Mouse (Mus musculus): ENCODE measurements at regions not wholly inside any gene's neighbourhood (a gene's known extent, or its start where the extent isn't known, plus 50 kb on each side); places are given as distances from the start of the nearest gene placed in this dataset.

GRCm38 (mm10) chr12:92975698-92976097 lies 1126.7 kb upstream of the Sel1l start:
- H3K4me1 ChIP-seq (ENCODE audit: control insufficient read depth, insufficient read depth): no peaks in the 10 kb centered on the region
- no peaks in the 10 kb centered on the region for H3K36me3 ChIP-seq (replicated peaks; ENCODE audit: control insufficient read depth, insufficient read depth, low read length)
- WGBS: 77% methylated on average over 3 of the region's 3 CpGs
- H3K27ac ChIP-seq (ENCODE audit: low read depth): no peak overlapping the region
- no peak overlapping the region for H3K9ac ChIP-seq (replicated peaks; ENCODE audit: low read depth, low read length)
- ATAC-seq (ENCODE audit: insufficient read depth, low read depth) (no peak), DNase-seq (ENCODE audit: low spot score) (no peak)
- no peak overlapping the region for H3K4me3 ChIP-seq (ENCODE audit: low read depth, low read length)
- no peaks in the 10 kb centered on the region for H3K9me3 ChIP-seq (replicated peaks; ENCODE audit: control insufficient read depth, low read length)
- no peak overlapping the region for H3K4me2 ChIP-seq (ENCODE audit: low read depth, low read length)
- TF ChIP-seq EP300 (IDR thresholded peaks at IDR 0.05; ENCODE audit: low read depth): no peak
- no peak for TF ChIP-seq CTCF (IDR thresholded peaks at IDR 0.05; ENCODE audit: low read depth)
- no peaks in the 10 kb centered on the region for H3K27me3 ChIP-seq (ENCODE audit: control insufficient read depth, insufficient read depth, low read length)

GRCm38 (mm10) chr12:92944352-92944751 lies 1095.4 kb upstream of the Sel1l start:
- WGBS: 85% methylated on average over 3 of the region's 3 CpGs
- no peaks in the 10 kb centered on the region for H3K9me3 ChIP-seq (replicated peaks; ENCODE audit: control insufficient read depth, low read length)
- H3K4me1 ChIP-seq (ENCODE audit: control insufficient read depth, insufficient read depth): no peaks in the 10 kb centered on the region
- H3K9ac ChIP-seq (replicated peaks; ENCODE audit: low read depth, low read length): no peak overlapping the region
- no peak overlapping the region for H3K4me2 ChIP-seq (ENCODE audit: low read depth, low read length)
- no peak overlapping the region for H3K27ac ChIP-seq (ENCODE audit: low read depth)
- ATAC-seq (ENCODE audit: insufficient read depth, low read depth): no peak
- H3K4me3 ChIP-seq (ENCODE audit: low read depth, low read length): no peak overlapping the region
- TF ChIP-seq EP300 (IDR thresholded peaks at IDR 0.05; ENCODE audit: low read depth): no peak
- TF ChIP-seq CTCF (IDR thresholded peaks at IDR 0.05; ENCODE audit: low read depth): no peak
- no peak for DNase-seq (ENCODE audit: low spot score)
- no peaks in the 10 kb centered on the region for H3K27me3 ChIP-seq (ENCODE audit: control insufficient read depth, insufficient read depth, low read length)
- no peaks in the 10 kb centered on the region for H3K36me3 ChIP-seq (replicated peaks; ENCODE audit: control insufficient read depth, insufficient read depth, low read length)

GRCm38 (mm10) chr12:92927591-92927990 lies 1078.6 kb upstream of the Sel1l start:
- Histone ChIP-seq H3K36me3 (replicated peaks; ENCODE audit: control insufficient read depth, insufficient read depth, low read length) (no peaks in the 10 kb centered on the region), H3K27ac (ENCODE audit: low read depth) (no peak overlapping the region), H3K4me2 (ENCODE audit: low read depth, low read length) (no peak overlapping the region), H3K4me3 (ENCODE audit: low read depth, low read length) (no peak overlapping the region), H3K4me1 (ENCODE audit: control insufficient read depth, insufficient read depth) (no peaks in the 10 kb centered on the region), H3K9ac (replicated peaks; ENCODE audit: low read depth, low read length) (no peak overlapping the region), H3K9me3 (replicated peaks; ENCODE audit: control insufficient read depth, low read length) (no peaks in the 10 kb centered on the region), H3K27me3 (ENCODE audit: control insufficient read depth, insufficient read depth, low read length) (no peaks in the 10 kb centered on the region)
- WGBS: 47% methylated on average over 2 of the region's 2 CpGs
- no peak for TF ChIP-seq EP300 (IDR thresholded peaks at IDR 0.05; ENCODE audit: low read depth)
- TF ChIP-seq CTCF (IDR thresholded peaks at IDR 0.05; ENCODE audit: low read depth): no peak
- DNase-seq (ENCODE audit: low spot score): no peak
- no peak for ATAC-seq (ENCODE audit: insufficient read depth, low read depth)

GRCm38 (mm10) chr12:92926942-92927341 lies 1078.0 kb upstream of the Sel1l start:
- Histone ChIP-seq H3K9ac (replicated peaks; ENCODE audit: low read depth, low read length) (no peak overlapping the region), H3K4me3 (ENCODE audit: low read depth, low read length) (no peak overlapping the region), H3K4me2 (ENCODE audit: low read depth, low read length) (no peak overlapping the region), H3K27ac (ENCODE audit: low read depth) (no peak overlapping the region), H3K36me3 (replicated peaks; ENCODE audit: control insufficient read depth, insufficient read depth, low read length) (no peaks in the 10 kb centered on the region), H3K27me3 (ENCODE audit: control insufficient read depth, insufficient read depth, low read length) (no peaks in the 10 kb centered on the region), H3K4me1 (ENCODE audit: control insufficient read depth, insufficient read depth) (no peaks in the 10 kb centered on the region), H3K9me3 (replicated peaks; ENCODE audit: control insufficient read depth, low read length) (no peaks in the 10 kb centered on the region)
- WGBS: 17% methylated on average over 1 of the region's 1 CpGs
- TF ChIP-seq CTCF (IDR thresholded peaks at IDR 0.05; ENCODE audit: low read depth) (no peak), EP300 (IDR thresholded peaks at IDR 0.05; ENCODE audit: low read depth) (no peak)
- no peak for ATAC-seq (ENCODE audit: insufficient read depth, low read depth)
- DNase-seq (ENCODE audit: low spot score): no peak

- no peaks in the 10 kb centered on the region for H3K4me1 ChIP-seq (ENCODE audit: control insufficient read depth, insufficient read depth)
- H3K4me3 ChIP-seq (ENCODE audit: low read depth, low read length): no peak overlapping the region
- no peak overlapping the region for H3K27ac ChIP-seq (ENCODE audit: low read depth)
- no peak overlapping the region for H3K4me2 ChIP-seq (ENCODE audit: low read depth, low read length)
- no peak overlapping the region for H3K9ac ChIP-seq (replicated peaks; ENCODE audit: low read depth, low read length)
- DNase-seq (ENCODE audit: low spot score) (no peak), ATAC-seq (ENCODE audit: insufficient read depth, low read depth) (no peak)
- 71% methylated on average over 3 of the region's 3 CpGs for WGBS
- no peaks in the 10 kb centered on the region for H3K27me3 ChIP-seq (ENCODE audit: control insufficient read depth, insufficient read depth, low read length)
- no peaks in the 10 kb centered on the region for H3K36me3 ChIP-seq (replicated peaks; ENCODE audit: control insufficient read depth, insufficient read depth, low read length)
- H3K9me3 ChIP-seq (replicated peaks; ENCODE audit: control insufficient read depth, low read length): no peaks in the 10 kb centered on the region
- TF ChIP-seq CTCF (IDR thresholded peaks at IDR 0.05; ENCODE audit: low read depth) (no peak), EP300 (IDR thresholded peaks at IDR 0.05; ENCODE audit: low read depth) (no peak)
Observed at GRCm38 (mm10) chr12:92919920-92920319, 1071.0 kb upstream of the Sel1l start.

- Histone ChIP-seq H3K4me1 (ENCODE audit: control insufficient read depth, insufficient read depth) (no peaks in the 10 kb centered on the region), H3K36me3 (replicated peaks; ENCODE audit: control insufficient read depth, insufficient read depth, low read length) (no peaks in the 10 kb centered on the region), H3K9ac (replicated peaks; ENCODE audit: low read depth, low read length) (no peak overlapping the region), H3K27ac (ENCODE audit: low read depth) (no peak overlapping the region), H3K4me2 (ENCODE audit: low read depth, low read length) (no peak overlapping the region), H3K9me3 (replicated peaks; ENCODE audit: control insufficient read depth, low read length) (no peaks in the 10 kb centered on the region), H3K27me3 (ENCODE audit: control insufficient read depth, insufficient read depth, low read length) (no peaks in the 10 kb centered on the region), H3K4me3 (ENCODE audit: low read depth, low read length) (no peak overlapping the region)
- 60% methylated on average over 3 of the region's 3 CpGs for WGBS
- no peak for ATAC-seq (ENCODE audit: insufficient read depth, low read depth)
- TF ChIP-seq EP300 (IDR thresholded peaks at IDR 0.05; ENCODE audit: low read depth): no peak
- DNase-seq (ENCODE audit: low spot score): no peak
Observed at GRCm38 (mm10) chr12:92916267-92916666, 1067.3 kb upstream of the Sel1l start.
